Mouse (Mus musculus) ES-Bruce4 (cell line): ENCODE data around the gene Fgfr2.

Source experiments
- CTCF ChIP-seq: IDR thresholded peaks from one replicate; pipeline ENCODE4 v1.8.1; 2011; ENCODE audit warnings: low read depth, low read length
- EP300 ChIP-seq: IDR thresholded peaks from 2 replicates; pipeline ENCODE4 v1.6.1; 2011; ENCODE audit warnings: low read depth, low read length; ENCODE audit not compliant: insufficient read depth
- POLR2A ChIP-seq: IDR thresholded peaks from one replicate; pipeline ENCODE4 v1.8.1; 2011; ENCODE audit warnings: low read length; ENCODE audit not compliant: insufficient read depth

- TF ChIP-seq POLR2A (no peak), CTCF (no peak), EP300 (no peak)
Measured at GRCm38 (mm10) chr7:133123999-133124700, 1.0 kb upstream of the Fgfr2 start, which contains the start of gene Ctbp2.
